Mouse (Mus musculus) hindbrain, embryonic 14.5 days (tissue): Measurements from ENCODE around the gene Vwf. TPM values are rescaled to one million over a fixed set of nuclear protein-coding genes. Genes with fewer than 3 reads are reported as not detected.
A peak's percentile ranks its signal among the peaks of the same experiment; 100 is the strongest.

Experiments
- ATAC-seq: fragments of 200-750 bp; cut with Nextera tagmentation; 2 replicates; pipeline ENCODE4 v1.8.0; 2017; ENCODE audit warnings: moderate number of reproducible peaks, mild to moderate bottlenecking, moderate TSS enrichment, moderate library complexity; ENCODE audit not compliant: low FRiP score
- DNase-seq: peaks from one replicate; pipeline ENCODE4 v3.0.0-alpha.2; 2015; ENCODE audit warnings: low spot score
- H3K27ac ChIP-seq: fragments of 300-500 bp; sonication (generic); 2 replicates; pipeline ENCODE4 v1.5.1; 2014; ENCODE audit warnings: mild to moderate bottlenecking, moderate library complexity
- H3K27me3 ChIP-seq: fragments of 300-500 bp; sonication (generic); 2 replicates; pipeline ENCODE4 v1.6.1; 2014; ENCODE audit warnings: mild to moderate bottlenecking, low read length, mixed read lengths; ENCODE audit not compliant: control insufficient read depth, insufficient read depth
- H3K36me3 ChIP-seq: fragments of 300-500 bp; sonication (generic); replicated peaks from 2 replicates; pipeline ENCODE4 v1.6.1; 2014; ENCODE audit not compliant: control insufficient read depth, insufficient read depth
- H3K4me1 ChIP-seq: fragments of 300-500 bp; sonication (generic); replicated peaks from 2 replicates; pipeline ENCODE4 v1.6.1; 2014; ENCODE audit warnings: antibody characterized with exemption, low read length, mixed read lengths; ENCODE audit not compliant: control insufficient read depth, insufficient read depth
- H3K4me2 ChIP-seq: fragments of 300-500 bp; sonication (generic); replicated peaks from 2 replicates; pipeline ENCODE4 v1.6.1; 2014; ENCODE audit warnings: mild to moderate bottlenecking, moderate library complexity
- H3K4me3 ChIP-seq: fragments of 300-500 bp; sonication (generic); replicated peaks from 2 replicates; pipeline ENCODE4 v1.5.1; 2014; ENCODE audit warnings: mild to moderate bottlenecking, low read length
- H3K9ac ChIP-seq: fragments of 300-500 bp; sonication (generic); 2 replicates; pipeline ENCODE4 v1.6.1; 2014
- H3K9me3 ChIP-seq: fragments of 300-500 bp; sonication (generic); 2 replicates; pipeline ENCODE4 v1.6.1; 2016; ENCODE audit warnings: low read length; ENCODE audit not compliant: control insufficient read depth
- WGBS: fragments of 180-500 bp; shearing (Covaris S2); extraction: QIAGEN DNeasy Blood & Tissue Kit; methylation state at CpG from one replicate; pipeline ENCODE4 v1.1.7; 2014; 5-methylcytosine and 5-hydroxymethylcytosine counted together
- polyA plus RNA-seq: library from polyadenylated mRNA; unstranded; fragments of >200 nt; fragmentation: Nextera tagmentation; extraction: Ambion mirVana; gene quantifications from 2 replicates; pipeline ENCODE4 v1.2.1, GENCODE M21; 2014

The Vwf gene
- polyA plus RNA-seq, 1 experiment from 2014 or later = 14.2 TPM

DNA sequence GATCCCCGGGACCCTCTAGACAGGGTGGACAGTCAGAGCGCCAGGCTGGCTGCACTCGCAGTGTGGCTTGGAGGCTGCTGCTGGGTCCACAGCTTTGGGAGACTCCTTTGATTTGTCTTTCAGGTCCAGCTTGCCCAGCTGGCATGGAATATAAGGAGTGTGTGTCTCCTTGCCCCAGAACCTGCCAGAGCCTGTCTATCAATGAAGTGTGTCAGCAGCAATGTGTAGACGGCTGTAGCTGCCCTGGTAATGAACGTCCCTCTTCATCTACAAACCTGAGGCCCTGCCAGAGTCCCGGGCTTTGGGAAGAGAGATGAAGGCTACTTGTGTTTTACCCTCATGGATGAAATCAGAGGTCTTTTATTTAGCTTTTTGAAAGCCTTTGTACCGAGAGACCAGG is 43.5 kb downstream of the Vwf start:
- Histone ChIP-seq H3K4me3 (no peak overlapping the region), H3K27ac (no peak overlapping the region), H3K9ac (no peak overlapping the region), H3K9me3 (no peaks in the 10 kb centered on the region), H3K27me3 (no peaks in the 10 kb centered on the region), H3K36me3 (no peaks in the 10 kb centered on the region), H3K4me1 (peaks cover 11% of the 10 kb centered on the region; the same call in 1 of the 2 replicates), H3K4me2 (no peak overlapping the region)
- WGBS = 77% methylated on average over 7 of the region's 7 CpGs
- DNase-seq (no peak), ATAC-seq (no peak)

- no peak for DNase-seq
- Histone ChIP-seq H3K9me3 (no peaks in the 10 kb centered on the region), H3K27me3 (no peaks in the 10 kb centered on the region), H3K4me3 (no peak overlapping the region), H3K4me2 (no peak overlapping the region), H3K4me1 (0 out of 2 replicates have a peak, but pooled peaks cover 8% of the 10 kb centered on the region), H3K9ac (no peak overlapping the region), H3K27ac (no peak overlapping the region), H3K36me3 (no peaks in the 10 kb centered on the region)
- 71% methylated on average over 8 of the region's 8 CpGs for WGBS
- ATAC-seq = no peak
These were observed 43.9 kb downstream of the Vwf start for GRCm38 (mm10) chr6:125590471-125590870.

GRCm38 (mm10) chr6:125591652-125592385 is 45.2 kb downstream of the Vwf start:
- H3K4me2 ChIP-seq = no peak overlapping the region
- H3K36me3 ChIP-seq = no peaks in the 10 kb centered on the region
- H3K4me3 ChIP-seq = no peak overlapping the region
- WGBS = 71% methylated on average over 8 of the region's 8 CpGs
- no peak overlapping the region for H3K27ac ChIP-seq
- no peak for DNase-seq
- ATAC-seq = no peak
- no peak overlapping the region for H3K9ac ChIP-seq
- 0 out of 2 replicates have a peak, but pooled peaks cover 4% of the 10 kb centered on the region for H3K4me1 ChIP-seq
- no peaks in the 10 kb centered on the region for H3K27me3 ChIP-seq
- H3K9me3 ChIP-seq = no peaks in the 10 kb centered on the region

- ATAC-seq (no peak), DNase-seq (no peak)
- Histone ChIP-seq H3K36me3 (no peaks in the 10 kb centered on the region), H3K4me3 (no peak overlapping the region), H3K4me1 (0 out of 2 replicates have a peak, but pooled peaks cover 4% of the 10 kb centered on the region), H3K9me3 (no peaks in the 10 kb centered on the region), H3K4me2 (no peak overlapping the region), H3K9ac (no peak overlapping the region), H3K27ac (no peak overlapping the region), H3K27me3 (no peaks in the 10 kb centered on the region)
- WGBS = 93% methylated on average over 6 of the region's 6 CpGs
These were observed 46.0 kb downstream of the Vwf start for GRCm38 (mm10) chr6:125592536-125592935.

DNA sequence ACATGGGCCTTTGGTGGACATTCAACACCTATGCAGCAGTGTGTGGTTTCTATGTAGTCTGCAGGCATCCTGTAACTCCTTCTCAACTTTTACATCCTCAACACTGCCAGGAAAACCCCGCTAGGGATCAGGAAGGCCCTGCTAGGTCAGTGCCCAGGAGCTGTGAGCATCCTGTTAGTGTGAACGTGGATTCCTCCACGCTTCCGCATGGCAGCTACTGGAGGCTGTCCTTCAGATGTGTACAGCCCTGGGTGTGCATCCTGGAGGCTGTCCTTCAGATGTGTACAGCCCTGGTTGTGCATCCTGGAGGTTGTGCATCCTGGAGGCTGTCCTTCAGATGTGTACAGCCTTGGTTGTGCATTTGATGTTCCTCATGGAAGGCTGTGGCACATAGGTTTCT is 47.7 kb downstream of the Vwf start:
- DNase-seq (no peak), ATAC-seq (no peak)
- Histone ChIP-seq H3K4me1 (0 out of 2 replicates have a peak, but pooled peaks cover 4% of the 10 kb centered on the region), H3K36me3 (no peaks in the 10 kb centered on the region), H3K9me3 (no peaks in the 10 kb centered on the region), H3K9ac (no peak overlapping the region), H3K4me2 (no peak overlapping the region), H3K27me3 (no peaks in the 10 kb centered on the region), H3K4me3 (no peak overlapping the region), H3K27ac (no peak overlapping the region)
- WGBS = 89% methylated on average over 4 of the region's 4 CpGs

- H3K9ac ChIP-seq = no peak overlapping the region
- H3K9me3 ChIP-seq = no peaks in the 10 kb centered on the region
- no peak overlapping the region for H3K4me3 ChIP-seq
- WGBS = 67% methylated on average over 4 of the region's 4 CpGs
- H3K4me2 ChIP-seq = no peak overlapping the region
- DNase-seq (no peak), ATAC-seq (no peak)
- H3K36me3 ChIP-seq = no peaks in the 10 kb centered on the region
- no peaks in the 10 kb centered on the region for H3K27me3 ChIP-seq
- 0 out of 2 replicates have a peak, but pooled peaks cover 4% of the 10 kb centered on the region for H3K4me1 ChIP-seq
- H3K27ac ChIP-seq = no peak overlapping the region
These were observed 48.3 kb downstream of the Vwf start for GRCm38 (mm10) chr6:125594825-125595224.

GRCm38 (mm10) chr6:125596701-125597318 is 50.2 kb downstream of the Vwf start:
- Histone ChIP-seq H3K9ac (no peak overlapping the region), H3K9me3 (no peaks in the 10 kb centered on the region), H3K36me3 (no peaks in the 10 kb centered on the region), H3K27me3 (no peaks in the 10 kb centered on the region; the same call in 1 of the 2 replicates), H3K4me2 (no peak overlapping the region), H3K4me3 (no peak overlapping the region), H3K4me1 (no peaks in the 10 kb centered on the region), H3K27ac (no peak overlapping the region)
- no peak for ATAC-seq
- no peak for DNase-seq
- 27% methylated on average over 16 of the region's 16 CpGs for WGBS

GRCm38 (mm10) chr6:125597716-125598115 is 51.1 kb downstream of the Vwf start:
- Histone ChIP-seq H3K9ac (no peak overlapping the region), H3K4me3 (no peak overlapping the region), H3K4me1 (no peaks in the 10 kb centered on the region), H3K27me3 (no peaks in the 10 kb centered on the region; the same call in 1 of the 2 replicates), H3K9me3 (no peaks in the 10 kb centered on the region), H3K27ac (no peak overlapping the region), H3K36me3 (no peaks in the 10 kb centered on the region), H3K4me2 (no peak overlapping the region)
- DNase-seq = no peak
- ATAC-seq = no peak
- WGBS = 75% methylated on average over 4 of the region's 4 CpGs

DNA sequence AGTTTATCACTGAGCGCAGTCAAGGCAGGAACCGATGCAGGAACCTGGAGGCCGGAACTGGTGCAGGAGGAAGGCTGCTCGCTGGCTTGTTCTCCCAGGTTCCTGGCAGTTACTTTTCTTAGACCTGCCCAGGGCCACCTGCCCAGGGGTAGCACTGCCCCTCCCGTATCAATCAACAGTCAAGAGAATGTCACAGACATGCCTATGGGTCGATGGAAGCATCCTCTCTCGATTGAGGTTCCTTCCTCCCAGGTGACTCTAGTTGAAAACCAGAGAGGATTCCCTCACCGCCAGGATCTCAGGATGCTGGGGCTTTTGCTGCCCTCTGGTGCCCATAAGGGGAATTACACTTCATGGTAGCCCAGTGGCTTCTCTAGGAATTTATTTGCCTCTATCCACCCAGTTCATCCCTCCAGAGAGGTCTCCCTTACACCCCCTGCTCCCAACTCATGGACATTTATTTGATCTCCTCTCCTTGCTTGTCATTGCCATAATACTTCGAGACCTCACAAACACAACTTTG is 53.5 kb downstream of the Vwf start:
- Histone ChIP-seq H3K4me3 (no peak overlapping the region), H3K4me2 (no peak overlapping the region), H3K27ac (no peak overlapping the region), H3K36me3 (no peaks in the 10 kb centered on the region), H3K27me3 (no peaks in the 10 kb centered on the region; the same call in 1 of the 2 replicates), H3K4me1 (0 out of 2 replicates have a peak, but pooled peaks cover 5% of the 10 kb centered on the region), H3K9me3 (no peaks in the 10 kb centered on the region), H3K9ac (no peak overlapping the region)
- ATAC-seq (no peak; the same call in 1 of the 2 replicates), DNase-seq (peak; percentile 90)
- 40% methylated on average over 9 of the region's 9 CpGs for WGBS
